22 mouse cellular contexts compared by ENCODE assay signal in genomic region chr1:162072917-162073578, GRCm38 (mm10).
DNase-seq lines count a peak whose midpoint lies in the region; ATAC-seq and TF ChIP-seq lines count a peak whose summit lies in the region.
"Had no signal": no experiment of that assay in that cellular context is flagged by ENCODE, and none has a peak within 500 bp of the region (broad histone marks: within the 10 kb centered on the region; RNA-seq: fewer than 3 reads in every experiment).

No protein-coding gene starts in this region.

- H3K4me2 ChIP-seq in hindbrain, embryonic 11.5 days (replicated peaks; ENCODE audit: low read depth, low read length): no peak overlapping the region
- no peak overlapping the region for H3K4me2 ChIP-seq in hindbrain, postnatal 0 days (ENCODE audit: low read depth, low read length)
- H3K4me2 ChIP-seq in embryonic facial prominence, embryonic 13.5 days: peak overlapping the region; percentile 10; the same call in 1 of the 2 replicates
- H3K4me2 ChIP-seq in limb, embryonic 12.5 days: no peak overlapping the region
- H3K4me2 ChIP-seq: hindbrain, embryonic 15.5 days; midbrain, embryonic 12.5 days had no signal

- DNase-seq in hindbrain, embryonic 11.5 days (ENCODE audit: low spot score): no peak
- no peak for DNase-seq in hindbrain, postnatal 0 days (ENCODE audit: low spot score)
- peak; percentile 61 for DNase-seq in NIH3T3 (ENCODE audit: low read depth)
- DNase-seq in thymus, postnatal 4 days: no peak
- no peak for DNase-seq in left cerebral cortex, adult 18-20 months (ENCODE audit: low spot score in 2 of 2)
- DNase-seq in frontal cortex, adult 2 months (ENCODE audit: extremely low spot score in 1 of 2, low spot score in 1 of 2): no peak
- DNase-seq: adrenal gland, postnatal 36 days; B cell, adult 2 months; cerebellum, adult 2 months; gastrocnemius, postnatal 10 days; heart, adult 18-20 months; kidney, adult 8-10 months; layer of hippocampus, postnatal 36 days; left cerebral cortex, postnatal 4 days; liver, postnatal 0 days; lung, postnatal 4 days; thymus, postnatal 14 days had no signal

- ATAC-seq in hindbrain, embryonic 11.5 days (ENCODE audit: low FRiP score): no peak
- no peak for ATAC-seq in hindbrain, postnatal 0 days
- ATAC-seq in embryonic facial prominence, embryonic 13.5 days (ENCODE audit: insufficient number of reproducible peaks, insufficient read depth, low FRiP score, low TSS enrichment, low read depth): peak; percentile 65; the same call in 1 of the 2 replicates
- ATAC-seq in limb, embryonic 12.5 days (ENCODE audit: insufficient number of reproducible peaks, insufficient read depth, low FRiP score, low TSS enrichment, low read depth): no peak
- ATAC-seq: liver, postnatal 0 days had no signal

- H3K27ac ChIP-seq in hindbrain, embryonic 11.5 days (ENCODE audit: low read depth, low read length): 0 out of 2 replicates have a peak overlapping the region, but pooled peaks have one; percentile 6
- no peak overlapping the region for H3K27ac ChIP-seq in hindbrain, postnatal 0 days
- H3K27ac ChIP-seq in embryonic facial prominence, embryonic 13.5 days: peak overlapping the region; percentile 99
- peak overlapping the region; percentile 94 for H3K27ac ChIP-seq in limb, embryonic 12.5 days
- H3K27ac ChIP-seq: hindbrain, embryonic 15.5 days; midbrain, embryonic 12.5 days had no signal

- no peak overlapping the region for H3K4me3 ChIP-seq in hindbrain, embryonic 11.5 days (ENCODE audit: low read depth, low read length)
- no peak overlapping the region for H3K4me3 ChIP-seq in hindbrain, postnatal 0 days (ENCODE audit: low read length)
- no peak overlapping the region for H3K4me3 ChIP-seq in embryonic facial prominence, embryonic 13.5 days
- no peak overlapping the region for H3K4me3 ChIP-seq in limb, embryonic 12.5 days (replicated peaks)
- H3K4me3 ChIP-seq: hindbrain, embryonic 15.5 days; midbrain, embryonic 12.5 days; myocyte had no signal

- no peaks in the 10 kb centered on the region for H3K27me3 ChIP-seq in hindbrain, embryonic 11.5 days (ENCODE audit: control insufficient read depth, insufficient read depth, low read length)
- no peaks in the 10 kb centered on the region for H3K27me3 ChIP-seq in hindbrain, postnatal 0 days (ENCODE audit: insufficient read depth, low read length)
- H3K27me3 ChIP-seq in embryonic facial prominence, embryonic 13.5 days: no peaks in the 10 kb centered on the region
- no peaks in the 10 kb centered on the region for H3K27me3 ChIP-seq in limb, embryonic 12.5 days
- H3K27me3 ChIP-seq: hindbrain, embryonic 15.5 days; midbrain, embryonic 12.5 days had no signal

- H3K9me3 ChIP-seq in hindbrain, embryonic 11.5 days (ENCODE audit: control insufficient read depth, low read length): no peaks in the 10 kb centered on the region
- no peaks in the 10 kb centered on the region for H3K9me3 ChIP-seq in hindbrain, postnatal 0 days (ENCODE audit: low read length)
- no peaks in the 10 kb centered on the region for H3K9me3 ChIP-seq in embryonic facial prominence, embryonic 13.5 days
- no peaks in the 10 kb centered on the region for H3K9me3 ChIP-seq in limb, embryonic 12.5 days
- H3K9me3 ChIP-seq: hindbrain, embryonic 15.5 days; midbrain, embryonic 12.5 days had no signal

- no peaks in the 10 kb centered on the region for H3K4me1 ChIP-seq in hindbrain, embryonic 11.5 days (replicated peaks; ENCODE audit: control insufficient read depth, insufficient read depth, low read length)
- no peaks in the 10 kb centered on the region for H3K4me1 ChIP-seq in hindbrain, postnatal 0 days (ENCODE audit: insufficient read depth, low read length)
- peaks cover 52% of the 10 kb centered on the region for H3K4me1 ChIP-seq in embryonic facial prominence, embryonic 13.5 days
- peaks cover 54% of the 10 kb centered on the region for H3K4me1 ChIP-seq in limb, embryonic 12.5 days (replicated peaks)
- H3K4me1 ChIP-seq: hindbrain, embryonic 15.5 days had no signal

- whole genome bisulfite sequencing in hindbrain, embryonic 11.5 days: 83% methylated on average over 7 of the region's 7 CpGs
- 79% methylated on average over 7 of the region's 7 CpGs for WGBS in hindbrain, postnatal 0 days
- 21% methylated on average over 7 of the region's 7 CpGs for WGBS in embryonic facial prominence, embryonic 13.5 days
- 34% methylated on average over 7 of the region's 7 CpGs for WGBS in limb, embryonic 12.5 days

- no peaks in the 10 kb centered on the region for H3K36me3 ChIP-seq in hindbrain, embryonic 11.5 days (ENCODE audit: control insufficient read depth, insufficient read depth, low read length)
- no peaks in the 10 kb centered on the region for H3K36me3 ChIP-seq in hindbrain, postnatal 0 days (ENCODE audit: insufficient read depth, low read length)
- H3K36me3 ChIP-seq in embryonic facial prominence, embryonic 13.5 days: no peaks in the 10 kb centered on the region
- H3K36me3 ChIP-seq in limb, embryonic 12.5 days: no peaks in the 10 kb centered on the region
- H3K36me3 ChIP-seq: hindbrain, embryonic 15.5 days; midbrain, embryonic 12.5 days had no signal

- no peak overlapping the region for H3K9ac ChIP-seq in hindbrain, embryonic 11.5 days (ENCODE audit: low read depth, low read length)
- H3K9ac ChIP-seq in hindbrain, postnatal 0 days (replicated peaks; ENCODE audit: low read length): no peak overlapping the region
- H3K9ac ChIP-seq in embryonic facial prominence, embryonic 13.5 days: no peak overlapping the region
- no peak overlapping the region for H3K9ac ChIP-seq in limb, embryonic 12.5 days (replicated peaks)
- H3K9ac ChIP-seq: hindbrain, embryonic 15.5 days; liver, postnatal 0 days; midbrain, embryonic 12.5 days had no signal

- no peak for TF ChIP-seq CTCF in hindbrain, postnatal 0 days (IDR thresholded peaks at IDR 0.05; ENCODE audit: low read depth)
